14 mouse cellular contexts compared by ENCODE assay signal in the genomic region with DNA sequence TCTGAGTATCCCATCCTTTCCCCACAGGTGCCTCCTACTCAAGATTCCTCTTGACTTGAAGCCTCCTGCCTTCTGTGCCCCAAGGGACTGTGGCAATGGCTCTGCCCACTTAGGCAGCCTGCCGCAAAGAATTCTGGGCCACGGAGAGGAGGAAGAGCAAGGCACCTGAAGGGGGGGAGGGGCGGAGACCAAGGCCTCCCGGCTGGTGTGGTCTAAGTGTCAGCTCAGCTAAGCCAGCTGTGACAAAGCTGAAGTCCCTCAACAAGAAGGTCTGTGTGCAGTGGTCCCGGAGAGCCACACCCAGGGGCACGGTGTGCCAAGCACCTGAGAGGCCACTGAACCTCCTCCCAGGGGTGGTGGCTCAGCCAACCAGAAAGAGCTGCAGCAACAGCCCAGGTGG. TPM values are rescaled to one million over a fixed set of nuclear protein-coding genes. Genes with fewer than 3 reads are reported as not detected.
DNase-seq lines count a peak whose midpoint lies in the region; ATAC-seq lines count a peak whose summit lies in the region.
"Had no signal": no experiment of that assay in that cellular context is flagged by ENCODE, and none has a peak within 500 bp of the region (broad histone marks: within the 10 kb centered on the region; RNA-seq: fewer than 3 reads in every experiment).

No protein-coding gene starts in this region.

- no peaks in the 10 kb centered on the region for H3K9me3 ChIP-seq in stomach, embryonic 16.5 days (replicated peaks; ENCODE audit: control insufficient read depth, low read length)
- H3K9me3 ChIP-seq: forebrain, embryonic 12.5 days; hindbrain, embryonic 15.5 days; liver, embryonic 12.5 days; midbrain, embryonic 13.5 days had no signal

- no peak overlapping the region for H3K4me3 ChIP-seq in stomach, embryonic 16.5 days (replicated peaks; ENCODE audit: low read length)
- H3K4me3 ChIP-seq: forebrain, embryonic 12.5 days; hindbrain, embryonic 15.5 days; liver, embryonic 12.5 days; midbrain, embryonic 13.5 days had no signal

- no peaks in the 10 kb centered on the region for H3K36me3 ChIP-seq in stomach, embryonic 16.5 days (ENCODE audit: control insufficient read depth, insufficient read depth, low read length)
- H3K36me3 ChIP-seq: forebrain, embryonic 12.5 days; hindbrain, embryonic 15.5 days; liver, embryonic 12.5 days; midbrain, embryonic 13.5 days had no signal

- 61% methylated on average over 6 of the region's 6 CpGs for WGBS in stomach, embryonic 16.5 days

- 0 out of 2 replicates have a peak overlapping the region, but pooled peaks have one; percentile 26 for H3K9ac ChIP-seq in stomach, embryonic 16.5 days (ENCODE audit: low read length)
- H3K9ac ChIP-seq: forebrain, embryonic 12.5 days; hindbrain, embryonic 15.5 days; liver, embryonic 12.5 days; midbrain, embryonic 13.5 days had no signal

- H3K4me2 ChIP-seq in stomach, embryonic 16.5 days (ENCODE audit: low read depth, low read length) = no peak overlapping the region
- H3K4me2 ChIP-seq: forebrain, embryonic 12.5 days; hindbrain, embryonic 15.5 days; liver, embryonic 12.5 days; midbrain, embryonic 13.5 days had no signal

- peaks cover 41% of the 10 kb centered on the region for H3K4me1 ChIP-seq in stomach, embryonic 16.5 days (ENCODE audit: control insufficient read depth, insufficient read depth, low read length)

- ATAC-seq in CD4-positive, CD25-positive, alpha-beta regulatory T cell, adult 4 months = no peak
- no peak for ATAC-seq in stomach, embryonic 16.5 days (ENCODE audit: insufficient read depth, low FRiP score)
- ATAC-seq: liver, embryonic 12.5 days; midbrain, embryonic 13.5 days had no signal

- peak; percentile 65 for DNase-seq in CD4-positive, CD25-positive, alpha-beta regulatory T cell, adult 2 months (ENCODE audit: low read depth, low spot score)
- peak; percentile 21 for DNase-seq in kidney, adult 11 months
- peak; percentile 63 for DNase-seq in lung, postnatal 10 days
- no peak for DNase-seq in embryo, embryonic 11 days
- no peak for DNase-seq in right cerebral cortex, postnatal 25 days
- no peak for DNase-seq in testis, postnatal 14 days (ENCODE audit: low spot score)
- DNase-seq: heart, adult 11 months had no signal

- no peaks in the 10 kb centered on the region for H3K27me3 ChIP-seq in stomach, embryonic 16.5 days (ENCODE audit: control insufficient read depth, insufficient read depth, low read length)
- H3K27me3 ChIP-seq: hindbrain, embryonic 15.5 days; midbrain, embryonic 13.5 days had no signal

- H3K27ac ChIP-seq in stomach, embryonic 16.5 days (ENCODE audit: low read length) = peak overlapping the region; percentile 81
- H3K27ac ChIP-seq: forebrain, embryonic 12.5 days; hindbrain, embryonic 15.5 days; liver, embryonic 12.5 days had no signal

RNA-seq across cellular contexts. Expression of a gene that starts 53.4 kb away (rescaled TPM):
- not detected for polyA plus RNA-seq in CD4-positive, CD25-positive, alpha-beta regulatory T cell, adult 4 months (2017; shearing (Covaris generic))
- 4.0 and 4.1 TPM in 2 replicates for polyA plus RNA-seq in stomach, embryonic 16.5 days (2015; fragmentation: Nextera tagmentation; extraction: Ambion mirVana)
- polyA plus RNA-seq: midbrain, embryonic 13.5 days; testis, adult 2 months had no signal

Comparison
In these comparisons a context has a peak if more than half of its experiments do, and no peak if none do; other contexts are left out.
1. DNase-seq: peak in CD4-positive, CD25-positive, alpha-beta regulatory T cell, adult 2 months (single experiment), kidney, adult 11 months (single experiment) and lung, postnatal 10 days (single experiment); none in embryo, embryonic 11 days (single experiment), right cerebral cortex, postnatal 25 days (single experiment) and testis, postnatal 14 days (single experiment).